Mouse (Mus musculus) c-Kit-positive CD71-positive TER-119-negative erythroid progenitor cells, embryonic 14.5 days (primary cell): Measurements from ENCODE around the gene Clic5.

Experiments used
- DNase-seq: peaks from one replicate; pipeline ENCODE4 v3.0.0-alpha.2; 2013; ENCODE audit warnings: low read depth

Gene Clic5

DNA sequence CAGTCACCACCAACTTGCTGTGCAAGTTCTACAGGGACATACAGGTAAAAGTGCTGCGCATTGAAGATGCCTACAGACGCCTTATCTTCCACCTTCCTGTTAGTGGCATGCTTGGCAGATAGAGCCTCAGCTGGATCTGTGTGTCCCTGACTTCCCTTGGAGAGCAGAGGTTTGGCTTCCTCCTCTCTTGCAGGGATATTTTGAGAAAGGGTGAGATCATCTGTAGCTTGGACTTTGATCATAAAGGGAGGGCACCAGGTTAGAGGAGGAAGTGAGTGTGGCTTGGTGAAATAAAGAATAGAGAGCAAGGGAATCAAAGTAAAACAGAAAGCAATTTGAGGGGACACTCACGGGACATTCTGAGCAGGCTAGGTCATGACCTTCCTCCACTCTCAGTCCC lies 4.6 kb downstream of the Clic5 start:
- DNase-seq, result no peak

DNA sequence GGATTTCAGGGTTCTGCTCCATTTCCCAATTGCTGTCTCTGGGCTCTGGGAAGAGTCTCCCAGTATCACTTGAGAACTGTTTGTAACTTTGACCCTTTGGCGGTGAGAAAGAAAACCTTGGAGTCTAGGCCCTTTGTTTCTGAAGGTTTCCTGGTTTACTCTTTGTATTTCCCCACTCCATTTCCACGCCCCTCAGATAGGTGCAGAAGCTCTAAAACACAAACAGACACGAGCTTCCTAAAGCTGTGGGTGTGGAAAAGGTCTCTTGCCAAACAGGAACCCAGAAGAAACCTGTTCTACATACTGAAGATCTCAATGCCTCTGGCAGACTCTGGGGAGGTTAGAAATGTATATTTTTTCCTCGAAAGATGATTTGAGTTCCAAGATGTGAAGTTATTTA lies 10.8 kb downstream of the Clic5 start:
- no peak for DNase-seq

DNA sequence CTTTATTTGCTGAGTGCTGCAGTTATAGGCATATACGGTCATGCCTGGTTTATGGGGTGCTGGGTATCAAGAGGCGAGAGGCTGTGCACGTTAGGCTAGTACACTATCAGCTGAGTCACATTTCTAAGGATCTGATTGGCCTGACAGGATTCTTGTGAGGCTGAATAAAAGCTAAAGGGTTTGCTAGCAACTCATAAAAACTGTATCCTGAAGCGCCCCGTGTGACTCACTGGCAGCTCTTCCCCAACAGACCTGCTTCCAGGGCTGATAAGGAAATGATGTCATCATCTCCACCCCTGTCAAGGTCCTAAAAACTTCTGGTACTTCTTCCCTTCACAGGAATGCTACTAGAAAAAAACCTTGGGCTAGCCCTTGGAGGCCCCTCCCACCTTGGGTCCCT lies 14.6 kb downstream of the Clic5 start:
- DNase-seq, result no peak

DNA sequence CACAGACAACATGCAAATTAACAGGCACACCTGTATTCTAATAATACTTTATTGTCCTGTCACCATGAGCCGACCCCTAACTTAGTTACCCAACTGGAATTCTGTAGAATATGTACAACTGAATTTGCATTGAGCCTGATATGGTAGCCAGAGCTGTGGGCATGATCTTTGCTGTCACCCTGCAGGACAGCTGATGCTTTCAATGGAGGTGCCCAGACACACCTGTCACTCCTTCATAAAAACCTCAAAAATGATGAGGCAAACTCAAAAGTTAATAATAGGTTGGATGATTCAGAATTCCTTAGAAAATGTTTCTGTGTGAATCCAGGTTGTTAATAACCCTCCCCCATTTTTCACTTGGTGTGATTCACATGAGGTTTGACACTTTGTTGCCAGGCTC lies 16.4 kb downstream of the Clic5 start:
- DNase-seq, result no peak

DNA sequence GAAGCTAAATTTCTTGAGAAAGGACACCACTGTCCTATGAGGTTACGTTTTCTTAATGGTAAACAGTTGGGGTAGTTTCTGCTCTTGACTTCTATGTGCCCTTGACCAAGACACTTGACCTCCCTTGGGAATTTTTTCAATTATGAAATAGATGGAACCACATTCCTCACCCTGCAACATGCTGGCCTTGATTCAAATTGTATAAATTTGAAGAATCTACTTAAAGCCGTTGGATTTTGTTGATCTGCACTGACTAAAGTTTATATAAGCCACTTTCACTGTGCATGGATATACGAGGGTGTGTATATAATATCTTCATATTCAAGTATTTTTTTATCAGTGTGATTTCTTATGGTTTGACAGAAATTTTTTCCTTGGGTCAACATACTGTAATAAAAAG lies 17.2 kb downstream of the Clic5 start:
- DNase-seq, result no peak

DNA sequence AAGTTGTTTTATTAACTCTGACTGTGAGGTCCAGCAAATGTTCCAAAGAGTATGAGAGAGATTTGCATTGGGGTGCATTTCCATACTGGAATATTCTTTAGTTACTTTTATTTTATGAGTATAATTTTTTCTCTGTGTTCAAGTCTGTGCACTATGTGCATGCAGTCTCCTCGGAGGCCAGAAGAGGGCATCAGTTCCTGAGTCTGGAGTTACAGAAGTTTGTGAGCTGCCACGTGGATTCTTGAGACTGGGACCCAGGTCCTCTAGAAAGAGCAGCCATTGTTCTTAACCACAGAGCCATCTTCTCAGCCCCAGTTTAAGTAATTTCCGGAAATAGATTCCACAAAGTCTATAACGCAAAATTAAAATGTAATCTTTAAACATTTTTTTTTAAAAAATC lies 20.5 kb downstream of the Clic5 start:
- no peak for DNase-seq

DNA sequence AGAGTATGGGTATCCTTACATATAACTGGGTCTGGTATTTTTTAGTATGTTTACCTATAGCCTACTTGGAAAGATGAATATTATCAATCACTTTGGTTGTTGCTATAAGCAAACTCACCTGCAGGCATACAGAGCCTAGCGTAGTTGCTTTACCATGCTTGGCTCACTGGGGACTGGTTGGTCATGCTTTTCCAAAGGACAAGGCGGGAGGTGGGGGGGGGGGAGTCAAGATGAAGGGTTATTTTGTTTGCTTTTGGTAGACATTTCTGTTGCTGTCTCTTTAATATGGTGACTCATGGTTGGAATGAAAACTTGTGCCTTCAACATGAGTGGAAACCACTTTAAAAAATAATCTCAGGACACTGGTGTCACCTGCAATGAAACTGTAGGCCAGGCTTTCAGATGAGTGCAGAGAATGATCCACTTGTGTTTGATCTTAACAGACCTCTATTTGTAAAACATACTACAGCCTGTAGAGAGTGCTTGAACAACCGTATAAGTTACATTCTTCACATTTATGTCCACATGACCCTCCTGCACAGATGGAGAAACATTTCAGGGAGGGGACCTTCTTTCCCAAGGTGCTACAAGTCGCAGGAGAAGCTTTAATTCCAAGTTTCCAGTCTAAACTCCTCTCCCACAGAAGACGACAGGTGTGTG lies 24.7 kb downstream of the Clic5 start:
- DNase-seq, result no peak

DNA sequence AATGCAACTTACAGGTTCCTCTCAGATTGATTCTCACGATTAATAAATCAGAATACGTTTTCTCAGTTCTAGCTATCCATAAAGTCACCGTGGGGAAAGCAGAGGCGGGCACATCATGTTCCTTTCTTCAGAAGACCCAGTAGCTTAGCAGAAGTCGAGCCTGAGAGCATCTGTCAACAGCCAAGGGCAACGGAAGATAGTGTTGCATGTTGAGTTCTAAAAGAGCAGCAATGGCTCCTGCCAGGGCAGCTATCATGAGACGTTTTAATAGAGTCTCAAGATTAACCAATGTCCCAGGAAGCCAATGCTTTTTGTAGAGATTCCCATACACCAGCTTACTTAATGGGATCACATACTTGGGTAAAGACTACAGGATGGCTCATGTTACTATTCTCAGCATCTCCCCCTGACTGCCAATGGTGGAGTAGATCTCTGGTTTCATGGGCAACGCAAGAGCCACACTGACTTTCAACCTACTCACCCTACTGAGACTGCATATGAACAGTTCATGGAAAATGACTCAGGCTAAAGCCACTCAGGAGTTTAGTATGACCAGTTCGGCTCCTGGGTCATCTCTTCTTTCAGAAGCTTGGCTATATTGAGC lies 26.9 kb downstream of the Clic5 start:
- no peak for DNase-seq

DNA sequence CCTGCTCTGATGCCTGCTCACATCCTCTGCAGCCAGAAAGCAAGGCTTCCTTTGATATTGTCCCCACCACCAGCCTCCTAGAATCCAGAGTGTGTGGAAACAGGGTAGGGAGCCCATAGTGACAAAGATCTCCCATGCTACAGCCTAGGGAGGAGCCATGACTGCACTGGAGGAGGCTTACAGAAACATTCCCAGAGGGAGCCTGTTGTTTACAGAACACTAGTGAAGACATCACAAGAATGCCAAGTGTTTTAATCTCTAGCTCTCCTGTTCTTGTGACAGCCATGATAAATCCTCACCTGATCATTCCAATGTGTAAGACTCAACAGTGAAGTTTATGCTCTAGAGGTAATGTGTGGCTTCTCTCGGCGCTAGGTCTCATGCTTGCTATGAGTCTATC lies 28.8 kb downstream of the Clic5 start:
- no peak for DNase-seq

DNA sequence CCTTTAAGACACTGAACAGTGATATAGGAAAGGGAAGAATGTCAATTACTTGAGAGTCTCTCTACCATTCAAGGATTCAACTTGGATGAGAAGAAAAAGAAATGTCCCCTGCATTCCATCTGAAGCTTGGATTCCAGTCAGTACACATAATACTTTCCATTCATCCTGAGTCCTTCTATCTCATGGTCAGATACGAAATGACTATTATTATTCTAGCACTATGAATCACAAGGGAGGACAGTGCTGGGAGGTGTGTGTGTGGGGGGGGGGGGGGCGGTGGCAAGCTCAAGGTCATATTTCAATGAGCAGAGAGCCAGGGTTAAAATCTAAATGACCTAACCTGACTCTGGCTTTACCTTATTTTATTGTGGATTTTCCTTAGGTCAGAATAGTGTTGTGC lies 31.6 kb downstream of the Clic5 start:
- no peak for DNase-seq

DNA sequence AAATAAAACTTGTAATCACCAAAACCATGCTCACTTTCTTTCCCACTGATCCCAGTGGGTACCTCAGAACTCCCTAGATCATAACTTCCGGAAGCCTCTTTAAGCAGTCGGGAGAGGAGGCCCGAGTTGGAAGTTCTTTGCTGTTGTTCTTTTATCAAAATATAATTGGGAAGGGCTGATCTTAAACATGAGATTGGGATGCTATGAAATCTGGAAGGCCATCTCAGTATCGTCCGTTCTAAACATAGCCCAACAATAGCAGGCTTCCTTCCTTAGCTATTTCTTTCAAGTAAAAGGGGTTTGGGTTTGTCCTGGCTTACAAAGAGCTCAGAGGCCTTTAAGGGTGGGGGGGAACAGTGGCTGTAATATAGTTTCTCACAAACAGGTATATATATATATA lies 40.0 kb downstream of the Clic5 start:
- no peak for DNase-seq

DNA sequence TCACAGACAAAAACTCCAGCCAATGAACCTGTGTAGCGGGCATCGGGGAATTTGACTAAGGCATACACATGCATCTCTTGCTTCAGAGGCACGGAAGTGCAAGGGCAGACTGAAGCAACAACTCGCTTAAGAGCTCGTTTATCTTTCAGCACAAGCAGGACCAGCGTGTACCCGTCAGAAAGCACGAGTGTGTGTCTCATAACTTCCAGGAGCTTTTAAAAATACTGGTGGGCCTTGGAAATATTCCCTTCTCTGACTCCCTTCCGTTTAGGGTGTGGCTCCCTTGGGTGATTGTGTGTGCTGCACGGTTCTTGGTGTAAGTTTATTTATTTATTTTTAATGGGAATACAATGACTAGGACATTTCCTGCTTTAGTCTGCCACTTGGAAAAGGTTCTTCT lies 41.7 kb downstream of the Clic5 start:
- DNase-seq, result no peak

DNA sequence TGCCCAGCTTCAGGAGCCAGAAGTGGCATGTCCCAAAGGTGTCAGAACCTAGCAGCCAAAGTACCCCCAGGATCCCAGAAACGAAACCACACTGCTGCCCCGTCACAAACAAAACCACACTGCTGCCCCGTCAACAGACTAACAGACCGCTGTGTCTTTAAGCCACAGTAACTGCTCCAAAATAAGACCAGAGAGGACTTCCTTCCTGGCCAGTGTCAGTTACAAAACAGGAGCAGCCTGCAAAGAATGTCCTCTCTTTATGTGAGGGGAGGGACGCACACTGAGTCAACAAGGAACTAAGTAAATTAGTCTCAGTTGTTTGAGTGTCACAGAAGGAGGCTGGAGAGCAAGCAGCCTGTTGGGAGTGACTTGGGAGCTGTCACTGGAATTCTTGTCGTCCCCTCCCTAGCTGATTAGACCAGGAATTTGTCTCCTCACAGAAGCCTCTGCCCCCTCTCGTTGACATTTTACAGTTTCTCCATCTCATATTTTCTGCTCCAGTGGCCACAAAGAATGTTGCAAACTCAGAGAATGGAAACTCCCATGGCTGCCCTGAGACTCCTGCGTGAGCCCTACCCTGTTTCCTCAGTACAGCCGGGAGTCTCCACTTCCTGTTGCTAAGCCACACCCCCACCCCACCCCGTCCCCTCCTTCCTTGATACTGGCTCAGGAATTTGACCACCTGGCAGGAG lies 50.8 kb downstream of the Clic5 start:
- DNase-seq, result no peak

DNA sequence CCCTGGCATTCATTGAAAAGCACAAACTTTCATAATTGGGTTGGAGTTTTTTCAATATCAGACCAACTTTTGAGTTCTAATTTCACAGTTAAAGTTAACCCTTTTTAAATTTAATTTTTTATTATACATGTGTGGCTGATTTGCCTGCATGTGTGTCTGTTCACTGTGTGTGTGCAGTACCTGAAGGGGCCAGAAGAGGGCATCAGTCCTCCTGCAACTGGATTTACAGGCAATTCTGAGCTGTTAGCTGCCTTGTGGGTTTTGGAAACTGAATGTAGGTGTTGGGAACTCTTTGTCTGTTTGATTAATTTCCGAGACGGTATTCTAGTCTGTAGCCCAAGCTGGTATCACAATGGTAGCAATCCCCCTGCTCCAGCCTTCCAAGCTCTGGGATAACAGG lies 52.4 kb downstream of the Clic5 start:
- DNase-seq, result no peak

DNA sequence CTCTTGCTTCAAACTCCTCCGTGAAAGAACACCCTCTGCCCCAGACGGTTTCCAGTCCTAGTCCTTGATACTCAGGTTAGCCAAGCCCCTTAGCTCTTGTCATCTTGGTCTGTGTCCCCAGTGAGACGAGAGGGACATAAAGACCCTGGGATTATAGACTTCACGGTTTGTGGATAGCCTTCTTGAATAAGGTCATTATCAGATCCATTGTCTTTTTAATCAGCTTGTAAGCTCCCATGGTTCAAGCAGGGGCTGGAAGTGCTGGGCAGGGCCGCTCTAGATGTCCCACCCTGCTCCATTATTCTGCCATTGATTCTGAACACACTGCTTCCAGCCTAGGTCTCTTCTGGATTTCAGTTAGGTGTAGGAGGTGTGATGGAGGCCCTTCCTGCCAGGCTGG lies 55.7 kb downstream of the Clic5 start:
- DNase-seq, result no peak

DNA sequence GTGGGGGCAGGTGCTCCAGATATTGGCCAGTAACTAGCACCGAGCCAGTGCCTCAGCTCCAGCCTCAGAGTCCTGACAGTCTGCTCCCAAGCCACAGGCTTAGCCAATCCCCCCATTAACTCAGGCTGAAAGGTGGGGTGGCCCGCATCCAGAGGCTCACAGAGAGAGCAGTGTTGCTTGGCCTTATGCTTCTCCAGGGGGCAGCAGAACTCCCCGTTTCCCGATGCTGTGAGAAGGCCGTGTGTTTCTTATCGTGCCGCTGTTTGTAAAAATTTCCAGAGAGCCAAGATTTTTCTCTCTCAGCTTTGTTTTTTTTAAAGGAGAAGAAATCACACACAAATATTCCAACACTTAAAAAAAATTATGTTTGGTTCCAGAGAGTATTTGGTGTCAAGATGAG lies 56.2 kb downstream of the Clic5 start:
- DNase-seq, result no peak

DNA sequence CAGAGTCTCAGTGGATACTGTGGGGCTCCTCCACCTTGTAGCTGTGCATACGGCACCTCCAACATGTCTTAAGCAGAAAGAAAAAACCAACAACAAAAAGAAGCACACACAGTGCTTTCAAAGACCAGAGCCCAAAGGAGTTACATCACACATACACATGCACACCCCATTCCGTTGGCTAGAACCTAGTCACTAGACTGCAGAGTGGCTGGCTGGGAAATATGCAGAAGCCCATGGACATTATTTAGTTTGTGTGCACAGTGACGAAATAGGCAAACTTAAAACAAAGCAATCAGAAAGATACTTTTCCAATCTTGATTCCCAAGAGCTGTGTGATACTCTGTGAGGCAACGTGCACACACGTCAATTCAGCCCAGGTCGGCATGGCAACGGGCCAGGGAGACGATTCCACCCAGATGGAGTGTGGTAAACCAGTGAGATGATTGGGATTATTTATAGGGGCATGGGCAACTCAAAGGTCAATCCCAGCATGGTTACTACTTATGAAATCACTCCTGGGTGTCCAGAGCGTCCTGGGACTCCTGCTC lies 57.8 kb downstream of the Clic5 start:
- DNase-seq, result no peak

DNA sequence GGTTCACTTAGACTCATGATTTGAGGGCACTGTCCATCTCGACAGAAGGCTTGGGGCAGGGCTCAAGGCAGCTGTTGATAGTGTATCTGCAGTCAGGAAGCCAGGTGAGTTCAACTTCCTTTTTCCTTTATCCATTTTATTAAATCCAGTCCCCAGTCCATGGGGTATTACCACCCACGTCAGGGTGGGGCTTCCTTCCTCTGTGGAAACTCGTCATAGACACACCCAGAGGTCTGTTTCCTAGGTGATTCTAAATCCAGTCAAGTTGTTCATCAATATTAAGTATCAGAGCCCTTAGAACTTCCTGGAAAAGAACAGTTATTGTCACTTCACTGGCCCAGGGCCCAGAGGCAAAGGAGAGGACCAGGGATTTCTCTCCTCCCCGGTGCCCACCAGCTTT lies 61.2 kb downstream of the Clic5 start:
- no peak for DNase-seq

DNA sequence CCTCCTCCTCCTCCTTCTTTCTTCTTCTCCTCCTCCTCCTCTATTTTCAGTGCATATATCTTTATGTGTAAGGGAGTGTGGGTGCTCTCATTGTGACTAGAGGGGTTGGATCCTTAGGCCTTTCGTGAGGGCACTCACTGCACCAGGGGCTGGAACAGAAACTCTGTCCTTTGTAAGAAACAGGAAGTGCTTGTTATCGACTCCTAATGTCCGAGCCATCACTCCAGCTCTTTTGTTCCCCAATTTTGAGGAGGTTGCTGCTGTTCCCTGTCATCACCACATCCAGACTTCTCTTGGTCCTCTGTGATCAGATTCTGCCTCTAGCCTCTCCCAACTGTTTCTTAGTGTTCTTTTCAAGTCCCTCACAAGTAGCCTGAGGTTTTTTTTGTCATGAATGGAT lies 64.3 kb downstream of the Clic5 start:
- DNase-seq, result no peak

DNA sequence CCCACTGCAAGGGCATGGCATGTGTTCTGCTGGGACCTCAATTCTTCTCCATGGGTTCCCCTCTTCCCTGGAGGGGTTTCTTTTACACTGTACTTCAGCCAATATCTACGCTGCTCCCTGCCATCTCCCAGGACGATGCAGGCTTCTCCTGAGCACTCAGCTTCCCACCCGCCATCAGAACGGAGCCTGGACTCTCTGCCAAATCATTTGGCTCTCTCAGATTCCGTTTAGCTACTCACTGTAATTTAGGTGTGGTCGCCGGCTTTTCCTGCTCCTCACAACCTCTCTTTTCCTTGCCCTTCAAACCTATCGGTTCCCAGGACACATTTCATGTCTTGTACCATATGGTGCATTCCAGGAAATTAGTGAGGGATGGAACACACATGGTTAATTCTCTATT lies 66.3 kb downstream of the Clic5 start:
- no peak for DNase-seq

DNA sequence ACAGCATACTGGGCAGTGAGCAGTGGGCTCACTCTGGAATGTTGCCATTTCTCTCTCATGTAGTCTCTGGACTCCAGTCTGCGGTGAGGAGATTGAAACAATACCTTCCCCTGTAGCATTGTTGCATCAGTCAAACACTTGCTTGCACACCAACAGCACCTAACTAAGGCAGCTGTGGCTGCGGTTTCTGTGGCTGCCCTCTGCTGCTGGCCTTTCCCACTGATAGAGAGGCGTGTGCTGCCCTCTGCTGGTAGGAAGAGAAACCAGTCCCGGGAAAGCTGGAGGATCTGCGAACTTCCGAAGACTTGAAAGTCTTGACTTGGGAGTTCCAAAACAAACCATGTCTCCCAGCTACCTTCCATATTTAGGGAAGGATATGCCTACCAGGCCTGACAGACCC lies 68.2 kb downstream of the Clic5 start:
- DNase-seq, result peak; percentile 24

DNA sequence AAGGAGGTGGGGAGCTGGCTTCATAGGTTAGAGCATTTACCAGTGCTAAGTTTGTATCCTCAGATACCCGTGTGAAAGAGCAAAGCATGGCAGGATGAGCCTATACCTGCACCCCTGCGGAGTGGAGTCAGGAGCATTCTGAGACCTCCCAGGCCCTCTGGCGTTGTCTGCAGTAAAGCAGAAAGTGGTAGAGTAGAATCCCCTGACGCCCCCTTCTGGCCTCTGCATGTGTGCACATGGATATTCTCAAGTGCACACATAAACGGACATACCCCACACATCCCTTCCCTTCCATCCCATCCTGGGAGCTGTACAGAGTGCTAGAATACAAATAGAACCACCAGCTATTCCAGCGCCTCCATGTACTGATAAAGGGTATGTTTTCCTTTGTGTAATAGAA lies 70.9 kb downstream of the Clic5 start:
- DNase-seq, result no peak

DNA sequence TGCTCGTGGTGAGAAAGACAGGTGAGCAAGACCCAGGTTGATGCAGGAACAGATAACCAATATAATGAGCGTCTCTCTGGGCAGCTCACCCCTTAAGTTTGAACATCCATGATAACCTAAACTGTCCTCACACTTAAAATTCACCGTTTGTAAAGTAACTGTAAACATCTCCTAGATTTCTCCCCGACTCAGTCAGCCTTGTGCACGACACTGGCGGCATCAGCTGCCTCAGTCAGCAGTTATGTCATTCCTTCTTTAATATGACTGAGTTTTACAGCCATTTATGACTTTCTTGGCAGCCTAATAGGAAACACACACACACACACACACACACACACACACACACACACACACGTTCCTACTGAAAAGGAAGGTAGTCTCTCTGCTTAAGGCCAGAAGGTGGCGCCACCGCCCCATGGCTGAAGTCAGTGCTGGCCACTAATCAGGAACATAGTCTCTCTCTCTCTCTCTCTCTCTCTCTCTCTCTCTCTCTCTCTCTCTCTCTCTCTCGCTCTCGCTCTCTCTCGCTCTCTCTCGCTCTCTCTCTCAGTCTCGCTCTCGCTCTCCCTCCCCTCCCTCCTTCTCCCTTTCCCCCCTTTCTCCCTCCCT lies 73.3 kb downstream of the Clic5 start:
- DNase-seq, result peak; percentile 16
